Mouse (Mus musculus) small intestine, adult 2 months (tissue): ENCODE measurements around the gene Ece1. TPM values are rescaled to one million over a fixed set of nuclear protein-coding genes. Genes with fewer than 3 reads are reported as not detected.

Experiments
- H3K27ac ChIP-seq: fragments of 200-500 bp; 2 replicates; pipeline ENCODE4 v1.5.1; 2012; ENCODE audit warnings: low read depth, low read length, control low read depth, inconsistent platforms; ENCODE audit not compliant: insufficient read depth
- H3K27me3 ChIP-seq: fragments of 200-500 bp; 2 replicates; pipeline ENCODE4 v1.6.1; 2012; ENCODE audit warnings: mild to moderate bottlenecking, moderate library complexity, low read length, inconsistent platforms; ENCODE audit not compliant: control insufficient read depth, insufficient read depth
- H3K36me3 ChIP-seq: fragments of 200-500 bp; 2 replicates; pipeline ENCODE4 v1.6.1; 2012; ENCODE audit warnings: mild to moderate bottlenecking, low read length, control low read depth, inconsistent platforms; ENCODE audit not compliant: control insufficient read depth, insufficient read depth
- H3K4me1 ChIP-seq: fragments of 200-500 bp; 2 replicates; pipeline ENCODE4 v1.6.1; 2012; ENCODE audit warnings: low read length, inconsistent platforms, mixed read lengths; ENCODE audit not compliant: control insufficient read depth, insufficient read depth, insufficient read length
- H3K4me3 ChIP-seq: fragments of 200-500 bp; 2 replicates; pipeline ENCODE4 v1.5.1; 2012; ENCODE audit warnings: low read depth, mild to moderate bottlenecking, control low read depth, inconsistent platforms, low read length, moderate library complexity
- CTCF ChIP-seq: fragments of 200-500 bp; IDR thresholded peaks from 2 replicates; pipeline ENCODE4 v1.5.1; 2012; ENCODE audit warnings: low read depth, mild to moderate bottlenecking, control low read depth, inconsistent platforms, low read length, moderate library complexity, mixed read lengths; ENCODE audit not compliant: insufficient replicate concordance, insufficient read length; ENCODE audit errors: extremely low read depth
- POLR2A ChIP-seq: fragments of 200-500 bp; IDR thresholded peaks from 2 replicates; pipeline ENCODE4 v1.6.1; 2012; ENCODE audit warnings: low read depth, mild to moderate bottlenecking, control low read depth, inconsistent platforms, low read length, moderate library complexity
- WGBS: fragments of 180-500 bp; shearing (Covaris S2); methylation state at CpG from one replicate; pipeline ENCODE4 v1.1.7; 2018; 5-methylcytosine and 5-hydroxymethylcytosine counted together
- polyA plus RNA-seq: library from polyadenylated mRNA; depleted of rRNA; stranded (reverse); fragments of >200 nt; gene quantifications from 2 replicates; pipeline ENCODE4 v1.2.3, GENCODE M21; 2012

Gene Ece1
- polyA plus RNA-seq, 1 experiment = 37.7 TPM

GRCm38 (mm10) chr4:137882663-137883062, 20.6 kb downstream of the Ece1 start:
- peaks cover 1% of the 10 kb centered on the region; the same call in 1 of the 2 replicates for H3K36me3 ChIP-seq

DNA sequence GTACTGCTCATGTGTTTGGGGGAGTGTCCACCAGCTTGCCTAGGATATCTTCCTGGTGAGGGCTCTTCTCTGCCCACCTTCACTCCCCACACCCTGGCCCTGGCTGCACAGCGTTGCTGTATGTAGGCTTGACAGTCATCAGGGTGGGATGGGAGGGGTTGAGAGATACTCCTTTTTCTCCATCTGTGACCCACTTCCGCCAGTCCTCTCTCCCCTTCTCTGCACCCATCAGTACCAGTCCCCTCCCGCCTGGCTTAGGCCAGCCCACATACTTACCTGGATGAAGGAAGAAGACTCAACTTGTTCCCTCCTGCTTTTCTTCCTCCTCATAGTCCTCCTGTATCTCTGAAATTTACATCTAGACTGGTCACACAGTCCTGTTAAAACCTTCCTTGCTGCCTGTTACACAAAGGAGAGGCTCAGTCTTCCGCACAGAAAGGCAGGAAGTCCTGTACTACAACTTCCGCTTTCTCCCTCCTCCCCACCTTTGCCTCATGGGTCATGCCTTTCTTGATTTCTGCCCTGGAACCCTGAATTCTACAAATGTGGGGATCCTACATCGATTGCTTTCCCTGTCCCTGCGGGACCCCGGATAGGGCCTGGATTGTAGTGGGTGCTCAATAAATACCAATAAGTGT, 21.6 kb downstream of the Ece1 start:
- Histone ChIP-seq H3K27me3 (no peaks in the 10 kb centered on the region), H3K27ac (no peak overlapping the region), H3K4me3 (peak overlapping the region; percentile 16), H3K36me3 (no peaks in the 10 kb centered on the region), H3K4me1 (peaks cover 3% of the 10 kb centered on the region; the same call in 1 of the 2 replicates)
- TF ChIP-seq CTCF (no peak), POLR2A (no peak)
- 85% methylated on average over 8 of the region's 8 CpGs for WGBS

More at GRCm38 (mm10) chr4:137882663-137883062, 20.6 kb downstream of the Ece1 start:
- 88% methylated on average over 9 of the region's 9 CpGs for WGBS
- no peaks in the 10 kb centered on the region for H3K27me3 ChIP-seq
- no peak overlapping the region for H3K4me3 ChIP-seq
- H3K4me1 ChIP-seq = peaks cover 1% of the 10 kb centered on the region; the same call in 1 of the 2 replicates
- no peak for TF ChIP-seq POLR2A
- no peak for TF ChIP-seq CTCF
- no peak overlapping the region for H3K27ac ChIP-seq

GRCm38 (mm10) chr4:137887337-137887992, 25.4 kb downstream of the Ece1 start:
- Histone ChIP-seq H3K4me1 (peaks cover 10% of the 10 kb centered on the region; the same call in 1 of the 2 replicates), H3K27ac (peak overlapping the region; percentile 46)
- 79% methylated on average over 10 of the region's 10 CpGs for WGBS

GRCm38 (mm10) chr4:137887993-137888388, 26.0 kb downstream of the Ece1 start:
- Histone ChIP-seq H3K4me3 (no peak overlapping the region), H3K27ac (peak overlapping the region; percentile 46), H3K4me1 (peaks cover 10% of the 10 kb centered on the region; the same call in 1 of the 2 replicates), H3K27me3 (no peaks in the 10 kb centered on the region), H3K36me3 (no peaks in the 10 kb centered on the region)
- 68% methylated on average over 8 of the region's 8 CpGs for WGBS
- TF ChIP-seq POLR2A (no peak), CTCF (no peak)

More at GRCm38 (mm10) chr4:137887337-137887992, 25.4 kb downstream of the Ece1 start:
- TF ChIP-seq POLR2A (no peak), CTCF (no peak)
- H3K27me3 ChIP-seq = no peaks in the 10 kb centered on the region
- no peaks in the 10 kb centered on the region for H3K36me3 ChIP-seq
- no peak overlapping the region for H3K4me3 ChIP-seq

GRCm38 (mm10) chr4:137890596-137890995, 28.6 kb downstream of the Ece1 start:
- Histone ChIP-seq H3K4me1 (peaks cover 8% of the 10 kb centered on the region; the same call in 1 of the 2 replicates), H3K36me3 (no peaks in the 10 kb centered on the region), H3K27ac (0 out of 2 replicates have a peak overlapping the region, but pooled peaks have one; percentile 14), H3K27me3 (no peaks in the 10 kb centered on the region), H3K4me3 (no peak overlapping the region)
- TF ChIP-seq CTCF (peak; percentile 62; the same call in 1 of the 2 replicates), POLR2A (no peak)
- 44% methylated on average over 4 of the region's 4 CpGs for WGBS

GRCm38 (mm10) chr4:137891553-137892145, 29.6 kb downstream of the Ece1 start:
- H3K4me3 ChIP-seq = no peak overlapping the region
- H3K4me1 ChIP-seq = peaks cover 8% of the 10 kb centered on the region; the same call in 1 of the 2 replicates
- no peak overlapping the region for H3K27ac ChIP-seq
- WGBS = 68% methylated on average over 4 of the region's 4 CpGs
- H3K36me3 ChIP-seq = no peaks in the 10 kb centered on the region
- no peaks in the 10 kb centered on the region for H3K27me3 ChIP-seq
- TF ChIP-seq CTCF (no peak), POLR2A (no peak)
